Mouse (Mus musculus) spleen, adult 2 months (tissue): ENCODE measurements around the gene Megf11. TPM values are rescaled to one million over a fixed set of nuclear protein-coding genes. Genes with fewer than 3 reads are reported as not detected.

Experiments
- DNase-seq, 2 experiments: peaks; one replicate each; pipeline versions ENCODE4 v3.0.0 to v3.0.0-alpha.2; 2012 to 2021; ENCODE audit warnings: low spot score in 2 of 2, low read depth in 1 of 2
- H3K27ac ChIP-seq: fragments of 200-500 bp; 2 replicates; pipeline ENCODE4 v1.5.1; 2012; ENCODE audit warnings: low read length, inconsistent platforms; ENCODE audit not compliant: insufficient read depth
- H3K27me3 ChIP-seq: fragments of 200-500 bp; 2 replicates; pipeline ENCODE4 v1.6.1; 2012; ENCODE audit warnings: mild to moderate bottlenecking, moderate library complexity, low read length, inconsistent platforms; ENCODE audit not compliant: control insufficient read depth, insufficient read depth
- H3K36me3 ChIP-seq: fragments of 200-500 bp; 2 replicates; pipeline ENCODE4 v1.6.1; 2012; ENCODE audit warnings: mild to moderate bottlenecking, low read length, inconsistent platforms; ENCODE audit not compliant: control insufficient read depth, insufficient read depth
- H3K4me1 ChIP-seq: fragments of 200-500 bp; 2 replicates; pipeline ENCODE4 v1.6.1; 2011; ENCODE audit warnings: inconsistent platforms; ENCODE audit not compliant: control insufficient read depth, insufficient read depth, insufficient read length
- H3K4me3 ChIP-seq: fragments of 200-500 bp; 2 replicates; pipeline ENCODE4 v1.5.1; 2011; ENCODE audit warnings: mild to moderate bottlenecking, inconsistent platforms; ENCODE audit not compliant: insufficient read depth, insufficient read length; ENCODE audit errors: extremely low read depth
- CTCF ChIP-seq: fragments of 200-500 bp; IDR thresholded peaks from 2 replicates; pipeline ENCODE4 v1.5.1; 2011; ENCODE audit warnings: mild to moderate bottlenecking, inconsistent platforms; ENCODE audit not compliant: insufficient read depth, insufficient read length, insufficient replicate concordance; ENCODE audit errors: extremely low read depth
- POLR2A ChIP-seq: fragments of 200-500 bp; IDR thresholded peaks from 2 replicates; pipeline ENCODE4 v1.6.1; 2011; ENCODE audit warnings: low read depth, low read length, inconsistent platforms
- WGBS: fragments of 180-500 bp; shearing (Covaris S2); methylation state at CpG from one replicate; pipeline ENCODE4 v1.1.7; 2018; 5-methylcytosine and 5-hydroxymethylcytosine counted together
- polyA plus RNA-seq: library from polyadenylated mRNA; depleted of rRNA; stranded (reverse); fragments of >200 nt; gene quantifications from 2 replicates; pipeline ENCODE4 v1.2.3, GENCODE M21; 2012

Gene Megf11
- polyA plus RNA-seq, 1 experiment, result 1.0 TPM

DNA sequence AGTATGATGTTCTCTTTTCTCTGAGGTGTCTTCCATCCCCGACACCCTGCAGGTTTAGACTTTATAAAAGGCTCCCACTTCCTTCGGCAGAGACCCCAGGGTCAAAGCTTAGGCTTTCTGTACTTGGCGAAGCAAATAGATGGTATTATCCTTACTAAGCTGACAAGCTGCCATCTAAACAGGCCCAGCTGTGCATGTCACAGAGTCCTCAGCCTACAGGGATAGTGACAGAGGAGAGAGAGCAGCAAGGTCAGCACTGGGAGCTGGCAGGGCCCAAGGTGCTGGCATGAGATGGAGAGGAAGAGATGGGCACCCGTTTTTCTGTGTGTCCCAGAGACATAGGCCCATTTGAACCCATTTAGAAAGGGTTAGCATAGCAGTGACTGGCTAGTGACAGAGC lies 156.8 kb downstream of the Megf11 start:
- Histone ChIP-seq H3K27ac (no peak overlapping the region), H3K36me3 (no peaks in the 10 kb centered on the region), H3K4me3 (no peak overlapping the region), H3K4me1 (no peaks in the 10 kb centered on the region), H3K27me3 (no peaks in the 10 kb centered on the region)
- 91% methylated on average over 4 of the region's 4 CpGs for WGBS
- TF ChIP-seq POLR2A, result no peak
- TF ChIP-seq CTCF, result no peak
- DNase-seq, result no peak

DNA sequence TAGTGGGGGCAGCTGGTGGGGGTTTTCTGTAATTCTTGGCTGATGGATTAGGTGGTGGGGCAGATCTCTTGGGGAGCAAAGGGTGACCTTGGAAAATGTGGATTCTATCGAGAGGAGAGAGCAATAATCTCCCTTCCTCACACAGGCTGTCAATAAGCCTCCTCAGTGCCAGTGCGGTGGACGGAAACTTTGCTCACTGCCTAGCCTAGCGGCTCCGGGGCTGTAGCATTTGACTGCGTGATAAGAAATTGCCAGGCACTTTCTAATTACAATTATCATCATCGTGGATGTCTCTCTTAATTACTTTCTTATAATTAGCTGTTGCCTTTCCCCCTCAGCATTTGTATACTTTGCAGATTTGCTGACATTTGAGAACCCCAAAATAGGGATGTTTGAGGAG lies 157.7 kb downstream of the Megf11 start:
- H3K36me3 ChIP-seq, result no peaks in the 10 kb centered on the region
- TF ChIP-seq CTCF (no peak), POLR2A (no peak)

DNA sequence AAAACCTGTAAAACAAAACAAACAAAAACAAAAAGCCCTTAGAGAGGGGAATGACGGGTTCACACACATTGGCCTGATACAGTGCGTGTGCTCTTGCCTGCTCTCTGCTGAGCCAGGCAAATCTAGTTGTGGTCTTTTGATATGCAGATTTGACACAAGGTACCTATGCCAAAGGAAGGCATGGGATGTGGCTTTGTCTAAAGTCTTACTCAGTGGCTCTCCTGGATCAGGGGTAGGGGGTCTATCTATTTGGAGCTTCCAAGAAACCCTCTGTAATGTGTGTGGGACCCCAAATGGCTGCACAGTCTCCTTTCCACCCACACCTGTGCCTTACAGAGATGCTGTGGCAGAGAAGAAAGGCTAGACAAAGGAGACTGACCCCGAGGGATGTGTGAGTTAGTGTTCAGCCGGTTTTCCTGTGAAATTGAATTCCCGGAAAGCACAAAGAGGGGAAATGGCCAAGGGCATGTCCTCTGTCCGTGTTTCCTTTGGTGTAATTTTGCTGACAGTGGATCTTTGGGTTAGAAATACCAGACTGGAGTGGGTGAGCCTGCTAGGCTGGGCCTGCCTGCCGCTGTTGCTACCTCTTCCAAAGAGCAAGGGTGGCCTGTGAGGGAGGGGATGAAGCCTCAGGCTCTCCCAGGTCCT lies 161.0 kb downstream of the Megf11 start:
- Histone ChIP-seq H3K27me3 (no peaks in the 10 kb centered on the region), H3K4me3 (no peak overlapping the region), H3K4me1 (no peaks in the 10 kb centered on the region), H3K27ac (no peak overlapping the region), H3K36me3 (no peaks in the 10 kb centered on the region)
- TF ChIP-seq CTCF (no peak), POLR2A (no peak)
- no peak for DNase-seq
- 55% methylated on average over 7 of the region's 7 CpGs for WGBS

More for the DNA sequence above, 157.7 kb downstream of the Megf11 start:
- Histone ChIP-seq H3K27me3 (no peaks in the 10 kb centered on the region), H3K4me3 (no peak overlapping the region), H3K4me1 (no peaks in the 10 kb centered on the region), H3K27ac (no peak overlapping the region)
- 64% methylated on average over 7 of the region's 7 CpGs for WGBS
- DNase-seq, result no peak

DNA sequence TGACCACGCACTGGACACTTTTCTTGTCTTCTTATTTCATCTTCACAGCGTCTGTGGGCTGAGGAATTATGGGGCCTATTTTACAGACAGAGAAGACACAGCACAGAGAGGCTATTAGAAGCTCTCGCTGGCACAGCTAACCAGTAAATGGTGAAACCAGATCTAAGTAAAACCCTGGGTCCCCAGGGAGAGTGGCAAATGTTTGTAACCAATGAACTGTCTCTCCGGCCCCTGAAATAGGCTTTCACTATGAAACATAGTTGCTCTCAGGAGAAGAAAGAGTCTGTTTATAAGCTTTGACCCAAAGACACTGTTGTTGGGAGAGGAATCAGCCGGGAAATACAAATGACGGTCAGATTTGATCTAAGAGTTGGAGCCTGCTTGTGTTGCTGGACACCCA lies 162.9 kb downstream of the Megf11 start:
- no peaks in the 10 kb centered on the region for H3K27me3 ChIP-seq

DNA sequence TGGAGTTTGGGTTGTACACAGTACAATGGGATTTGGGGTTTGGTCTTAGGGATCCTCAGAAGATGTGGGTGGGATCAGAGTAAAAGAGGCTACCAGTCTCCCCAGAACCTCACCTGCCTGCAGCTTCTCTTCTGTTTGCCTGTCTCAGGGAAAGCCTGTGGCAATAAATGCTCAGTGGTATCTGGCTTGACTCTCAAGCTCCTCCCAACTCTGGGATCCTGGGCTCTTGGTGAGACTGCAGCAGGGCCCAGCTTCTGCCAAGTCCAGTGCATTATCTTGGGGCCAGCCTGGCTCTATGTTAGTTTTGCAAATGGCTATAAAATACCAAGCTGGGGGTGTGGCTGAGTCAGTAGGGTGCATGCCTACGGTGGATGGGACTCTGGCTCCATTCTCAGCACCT lies 165.9 kb downstream of the Megf11 start:
- H3K27me3 ChIP-seq, result no peaks in the 10 kb centered on the region
- 93% methylated on average over 1 of the region's 1 CpGs for WGBS

More for the DNA sequence above, 162.9 kb downstream of the Megf11 start:
- Histone ChIP-seq H3K36me3 (no peaks in the 10 kb centered on the region), H3K4me1 (no peaks in the 10 kb centered on the region), H3K4me3 (no peak overlapping the region), H3K27ac (no peak overlapping the region)
- TF ChIP-seq POLR2A (no peak), CTCF (no peak)
- no peak for DNase-seq
- WGBS, result 70% methylated on average over 6 of the region's 6 CpGs

DNA sequence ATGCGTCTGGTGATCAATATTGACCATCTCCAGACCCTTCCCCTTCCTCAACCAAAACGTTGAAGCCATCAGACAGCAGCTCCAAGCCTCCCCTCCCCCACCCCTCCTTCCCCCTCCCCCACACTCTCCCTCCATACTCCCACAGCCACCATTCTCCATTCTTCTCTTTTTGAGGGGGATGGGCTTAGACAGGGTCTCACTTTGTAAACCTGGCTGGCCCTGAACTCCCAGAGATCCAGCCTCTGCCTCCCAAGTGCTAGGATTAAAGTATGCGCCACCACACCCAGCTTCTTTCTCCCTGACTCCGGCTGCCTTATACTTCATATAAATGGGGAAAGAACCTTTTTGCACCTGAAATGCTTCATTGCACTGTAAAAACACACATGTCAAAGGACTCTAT lies 166.6 kb downstream of the Megf11 start:
- TF ChIP-seq POLR2A, result no peak
- no peak for TF ChIP-seq CTCF
- WGBS, result 66% methylated on average over 4 of the region's 4 CpGs
- H3K4me3 ChIP-seq, result no peak overlapping the region
- no peaks in the 10 kb centered on the region for H3K4me1 ChIP-seq
- no peak overlapping the region for H3K27ac ChIP-seq
- no peaks in the 10 kb centered on the region for H3K27me3 ChIP-seq
- no peak for DNase-seq
- no peaks in the 10 kb centered on the region for H3K36me3 ChIP-seq

More for the DNA sequence above, 165.9 kb downstream of the Megf11 start:
- Histone ChIP-seq H3K4me1 (no peaks in the 10 kb centered on the region), H3K27ac (no peak overlapping the region), H3K36me3 (no peaks in the 10 kb centered on the region), H3K4me3 (no peak overlapping the region)
- TF ChIP-seq POLR2A (no peak), CTCF (no peak)
- DNase-seq, result no peak

DNA sequence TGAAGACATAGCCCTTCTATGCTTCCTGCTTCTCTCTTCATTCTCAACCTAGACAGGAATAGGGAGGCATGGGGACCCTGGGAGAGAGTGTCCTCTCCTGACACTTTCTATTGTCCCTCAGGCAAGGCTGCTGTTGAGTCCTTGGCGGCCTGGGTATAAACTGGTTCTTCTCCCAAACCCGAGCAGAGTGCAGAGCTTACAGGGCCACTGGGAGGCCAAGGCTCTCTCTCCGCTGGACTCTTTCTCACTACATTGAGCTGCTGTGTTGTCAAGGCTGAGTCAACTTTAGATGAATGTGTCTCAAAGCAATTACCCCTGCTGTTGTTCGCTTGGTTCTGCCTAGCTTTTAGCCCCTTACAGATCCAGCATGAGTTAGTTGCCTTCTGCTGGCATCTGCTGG lies 168.0 kb downstream of the Megf11 start:
- Histone ChIP-seq H3K36me3 (no peaks in the 10 kb centered on the region), H3K4me3 (no peak overlapping the region), H3K27me3 (no peaks in the 10 kb centered on the region), H3K27ac (no peak overlapping the region), H3K4me1 (no peaks in the 10 kb centered on the region)
- DNase-seq, result no peak
- 89% methylated on average over 4 of the region's 4 CpGs for WGBS
- TF ChIP-seq CTCF (no peak), POLR2A (no peak)
